Mouse (Mus musculus) CH12.LX (cell line): ENCODE data around the gene Smcr8. TPM values are rescaled to one million over a fixed set of nuclear protein-coding genes. Genes with fewer than 3 reads are reported as not detected.
A peak's percentile ranks its signal among the peaks of the same experiment; 100 is the strongest.

Experiments used
- DNase-seq: peaks from one replicate; pipeline ENCODE4 v3.0.0-alpha.2; 2013; ENCODE audit errors: extremely low read depth
- H3K27ac ChIP-seq: 2 replicates; pipeline ENCODE4 v1.5.1; 2012; ENCODE audit warnings: low read depth, mild to moderate bottlenecking, control low read depth, moderate library complexity; ENCODE audit not compliant: insufficient read depth
- H3K27me3 ChIP-seq: replicated peaks from 2 replicates; pipeline ENCODE3; 2012; ENCODE audit warnings: inconsistent platforms
- H3K36me3 ChIP-seq, 2 experiments: replicated peaks in 1 of 2; 2 replicates each; pipeline versions ENCODE3 to v1.6.1; 2012; ENCODE audit warnings: inconsistent platforms in 1 of 2, low read length in 1 of 2, mild to moderate bottlenecking in 1 of 2, mixed read lengths in 1 of 2, moderate library complexity in 1 of 2; ENCODE audit not compliant: control insufficient read depth in 1 of 2, insufficient read depth in 1 of 2
- H3K4me1 ChIP-seq, 2 experiments: 2 replicates each; pipeline ENCODE4 v1.6.1; 2012; ENCODE audit warnings: inconsistent platforms in 1 of 2, moderate library complexity in 1 of 2; ENCODE audit not compliant: insufficient read depth in 2 of 2, control insufficient read depth in 1 of 2
- H3K4me2 ChIP-seq: 2 replicates; pipeline ENCODE4 v1.6.1; 2012; ENCODE audit warnings: low read depth, mild to moderate bottlenecking, control low read depth; ENCODE audit not compliant: poor library complexity, insufficient read depth, severe bottlenecking
- H3K4me3 ChIP-seq, 3 experiments: fragments of 150-350 bp in 1 of 3; sonication (generic) in 1 of 3; replicated peaks in 1 of 3; 2 replicates each; pipeline versions ENCODE3 to v1.5.1; 2011 to 2012; ENCODE audit warnings: low read depth in 2 of 3, low read length in 2 of 3, mild to moderate bottlenecking in 2 of 3, moderate library complexity in 2 of 3, control low read depth in 1 of 3, improper control_type of control experiment in 1 of 3, inconsistent platforms in 1 of 3, mixed read lengths in 1 of 3; ENCODE audit not compliant: poor library complexity in 1 of 3
- H3K79me2 ChIP-seq: replicated peaks from 2 replicates; pipeline ENCODE4 v1.6.1; 2012; ENCODE audit warnings: mild to moderate bottlenecking, moderate library complexity; ENCODE audit not compliant: control insufficient read depth, poor library complexity, insufficient read depth, severe bottlenecking; ENCODE audit errors: extremely low read depth
- H3K9ac ChIP-seq: 2 replicates; pipeline ENCODE4 v1.6.1; 2012; ENCODE audit warnings: low read depth, mild to moderate bottlenecking, control low read depth, moderate library complexity; ENCODE audit not compliant: insufficient read depth
- H3K9me3 ChIP-seq: replicated peaks from 2 replicates; pipeline ENCODE3; 2012; ENCODE audit warnings: low read length, inconsistent platforms, mixed read lengths
- CHD1 ChIP-seq: IDR thresholded peaks from 2 replicates; pipeline ENCODE4 v1.6.1; 2012; ENCODE audit warnings: low read depth, low read length, improper control_type of control experiment, inconsistent platforms
- CTCF ChIP-seq, 2 experiments: IDR thresholded peaks in 1 of 2; conservative IDR thresholded peaks in 1 of 2; 2 replicates each; pipeline ENCODE4 v1.5.1; 2011 to 2012; ENCODE audit warnings: low read depth in 2 of 2, low read length in 2 of 2, improper control_type of control experiment in 1 of 2, inconsistent platforms in 1 of 2, mild to moderate bottlenecking in 1 of 2, moderate library complexity in 1 of 2
- JUN ChIP-seq: IDR thresholded peaks from 2 replicates; pipeline ENCODE4 v1.6.1; 2011; ENCODE audit warnings: low read depth, mild to moderate bottlenecking, low read length, improper control_type of control experiment, moderate library complexity; ENCODE audit not compliant: insufficient read depth
- MXI1 ChIP-seq: IDR thresholded peaks from 2 replicates; pipeline ENCODE4 v1.6.1; 2011; ENCODE audit warnings: mild to moderate bottlenecking, low read depth, low read length, improper control_type of control experiment
- NELFE ChIP-seq: IDR thresholded peaks from 2 replicates; pipeline ENCODE4 v1.6.1; 2011; ENCODE audit warnings: low read depth, low read length, improper control_type of control experiment
- POLR2AphosphoS2 ChIP-seq: IDR thresholded peaks from 2 replicates; pipeline ENCODE4 v1.6.1; 2011; ENCODE audit warnings: low read depth, low read length, improper control_type of control experiment
- RAD21 ChIP-seq: IDR thresholded peaks from 2 replicates; pipeline ENCODE4 v1.6.1; 2011; ENCODE audit warnings: low read depth, mild to moderate bottlenecking, low read length, improper control_type of control experiment, moderate library complexity
- SIN3A ChIP-seq: IDR thresholded peaks from 2 replicates; pipeline ENCODE4 v1.6.1; 2012; ENCODE audit warnings: low read length, improper control_type of control experiment, inconsistent platforms
- SMC3 ChIP-seq: IDR thresholded peaks from 2 replicates; pipeline ENCODE4 v1.6.1; 2011; ENCODE audit warnings: low read depth, low read length, improper control_type of control experiment
- TCF12 ChIP-seq: IDR thresholded peaks from 2 replicates; pipeline ENCODE4 v1.6.1; 2014; ENCODE audit warnings: low read depth, mild to moderate bottlenecking, inconsistent platforms, low read length, improper control_type of control experiment
- UBTF ChIP-seq: IDR thresholded peaks from 2 replicates; pipeline ENCODE4 v1.6.1; 2012; ENCODE audit warnings: low read depth, mild to moderate bottlenecking, inconsistent platforms, low read length, improper control_type of control experiment, moderate library complexity
- USF1 ChIP-seq: IDR thresholded peaks from 2 replicates; pipeline ENCODE4 v1.6.1; 2014; ENCODE audit warnings: low read depth, mild to moderate bottlenecking, inconsistent platforms, low read length, improper control_type of control experiment
- USF2 ChIP-seq: conservative IDR thresholded peaks from 2 replicates; pipeline ENCODE4 v1.6.1; 2011; ENCODE audit warnings: low read depth, low read length, improper control_type of control experiment
- ZNF384 ChIP-seq: IDR thresholded peaks from 2 replicates; pipeline ENCODE4 v1.6.1; 2012; ENCODE audit warnings: low read depth, low read length, improper control_type of control experiment, inconsistent platforms
- dilution Hi-C: fragments of 300-500 bp; cut with MboI; formaldehyde crosslinking; loops from 2 replicates; pipeline ENCODE4 v1.14.3; 2020; ENCODE audit warnings: low sequenced_read_pairs; ENCODE audit not compliant: extremely low pct_unique_long_range_greater_than_20kb, extremely low pct_ligation_motif_present
- in situ Hi-C: fragments of 300-500 bp; cut with MboI; formaldehyde crosslinking; loops from 3 replicates; pipeline ENCODE4 v1.14.3; 2019; ENCODE audit warnings: low sequenced_read_pairs, low pct_ligation_motif_present, low pct_unique_long_range_greater_than_20kb, mixed read lengths
- polyA plus RNA-seq: library from polyadenylated mRNA; unstranded; fragments of >175 nt; gene quantifications from 2 replicates; pipeline ENCODE4 v1.2.1, GENCODE M21; 2012; ENCODE audit warnings: low read depth; ENCODE audit not compliant: insufficient read length
- total RNA-seq, 2 experiments: library from RNA; depleted of rRNA; stranded (reverse); fragments of 300-350 nt in 1 of 2; fragments of >200 nt in 1 of 2; gene quantifications; 2 replicates each; pipeline ENCODE4 v1.2.3; 2012 to 2014

Gene Smcr8
- total and polyA plus RNA-seq, 3 experiments = 11.0 to 27.5 (median 22.4) TPM

GRCm38 (mm10) chr11:60777801-60778370 is 562 bp downstream of the Smcr8 start:
- no peak for TF ChIP-seq POLR2AphosphoS2
- 0 out of 2 replicates have a peak, but pooled peaks have one; percentile 17 for TF ChIP-seq USF2
- no peak for TF ChIP-seq TCF12
- TF ChIP-seq SIN3A = no peak
- TF ChIP-seq UBTF = no peak
- H3K36me3 ChIP-seq = peaks cover 20 to 41% of the 10 kb centered on the region in 2 experiments
- dilution Hi-C loops (no loop called here), in situ Hi-C loops (loop anchor here (5.0 kb wide), 2 partner anchors 34 to 94 kb away; partner anchors contain the start of gene Shmt1)
- peak overlapping the region; percentile 89 for H3K9ac ChIP-seq
- no peaks in the 10 kb centered on the region for H3K9me3 ChIP-seq
- peak overlapping the region; percentile 78 to 98 (median 79) for H3K4me3 ChIP-seq
- peaks cover 87% of the 10 kb centered on the region for H3K79me2 ChIP-seq
- peak overlapping the region; percentile 72 for H3K4me2 ChIP-seq
- H3K27ac ChIP-seq = peak overlapping the region; percentile 90
- H3K4me1 ChIP-seq = peaks cover 6 to 65% of the 10 kb centered on the region in 2 experiments; a peak in 3 of 4 replicates
- no peaks in the 10 kb centered on the region for H3K27me3 ChIP-seq
- no peak for DNase-seq

DNA sequence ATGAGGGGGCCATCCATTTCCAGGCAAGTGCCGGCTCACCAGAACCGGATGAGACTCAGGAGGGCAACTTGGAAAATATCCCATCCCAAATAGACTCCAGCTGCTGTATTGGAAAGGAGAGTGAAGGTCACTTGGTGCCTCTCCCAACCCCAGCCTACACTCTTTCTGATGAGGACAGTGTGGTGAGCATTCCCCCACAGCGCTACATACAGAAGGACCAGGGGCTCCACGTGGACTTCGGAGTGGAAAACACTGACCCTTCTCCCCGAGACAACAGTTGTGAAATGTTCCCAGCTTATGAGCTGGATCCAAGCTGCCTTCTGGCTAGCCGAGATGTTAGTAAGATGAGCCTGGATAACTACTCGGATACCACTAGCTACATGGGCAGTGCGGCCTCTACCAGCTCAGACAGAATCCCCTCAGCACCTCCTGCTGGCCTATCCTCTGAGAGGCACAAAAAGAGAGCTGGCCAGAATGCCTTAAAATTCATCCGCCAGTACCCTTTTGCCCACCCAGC is 2.4 kb downstream of the Smcr8 start:
- in situ Hi-C loops (loop anchor here (5.0 kb wide), 2 partner anchors 33 to 93 kb away; partner anchors contain the start of gene Shmt1), dilution Hi-C loops (no loop called here)
- no peak overlapping the region for H3K27ac ChIP-seq
- peaks cover 6 to 68% of the 10 kb centered on the region in 2 experiments; a peak in 3 of 4 replicates for H3K4me1 ChIP-seq
- peaks cover 34 to 58% of the 10 kb centered on the region in 2 experiments for H3K36me3 ChIP-seq
- no peaks in the 10 kb centered on the region for H3K9me3 ChIP-seq
- H3K27me3 ChIP-seq = no peaks in the 10 kb centered on the region
- H3K4me2 ChIP-seq = peak overlapping the region; percentile 72
- TF ChIP-seq UBTF (no peak), SMC3 (peak; percentile 34; the same call in 1 of the 2 replicates), USF1 (no peak), TCF12 (0 out of 2 replicates have a peak, but pooled peaks have one; percentile 27), CHD1 (no peak), NELFE (no peak), SIN3A (peak; percentile 66; the same call in 1 of the 2 replicates), CTCF (conservative IDR thresholded peaks at IDR 0.05 in 1 of 2, IDR thresholded peaks at IDR 0.05 in 1 of 2; ENCODE audit: low read depth in 2 of 2, low read length in 2 of 2) (peak; percentile 13 to 53; a peak in 2 of 4 replicates), RAD21 (peak; percentile 48), JUN (no peak), MXI1 (peak; percentile 35; the same call in 1 of the 2 replicates), ZNF384 (no peak)
- peak overlapping the region; percentile 78 to 98 (median 79) for H3K4me3 ChIP-seq
- peak overlapping the region; percentile 89 for H3K9ac ChIP-seq
- peaks cover 89% of the 10 kb centered on the region for H3K79me2 ChIP-seq
- DNase-seq = no peak
